Mouse (Mus musculus): Measurements from ENCODE around the gene Ptprd.

Gene Ptprd

GRCm38 (mm10) chr4:77259972-77260290 is 951.8 kb downstream of the Ptprd start:
- ATAC-seq (ENCODE audit: insufficient number of reproducible peaks, low FRiP score, low TSS enrichment): no peak

DNA sequence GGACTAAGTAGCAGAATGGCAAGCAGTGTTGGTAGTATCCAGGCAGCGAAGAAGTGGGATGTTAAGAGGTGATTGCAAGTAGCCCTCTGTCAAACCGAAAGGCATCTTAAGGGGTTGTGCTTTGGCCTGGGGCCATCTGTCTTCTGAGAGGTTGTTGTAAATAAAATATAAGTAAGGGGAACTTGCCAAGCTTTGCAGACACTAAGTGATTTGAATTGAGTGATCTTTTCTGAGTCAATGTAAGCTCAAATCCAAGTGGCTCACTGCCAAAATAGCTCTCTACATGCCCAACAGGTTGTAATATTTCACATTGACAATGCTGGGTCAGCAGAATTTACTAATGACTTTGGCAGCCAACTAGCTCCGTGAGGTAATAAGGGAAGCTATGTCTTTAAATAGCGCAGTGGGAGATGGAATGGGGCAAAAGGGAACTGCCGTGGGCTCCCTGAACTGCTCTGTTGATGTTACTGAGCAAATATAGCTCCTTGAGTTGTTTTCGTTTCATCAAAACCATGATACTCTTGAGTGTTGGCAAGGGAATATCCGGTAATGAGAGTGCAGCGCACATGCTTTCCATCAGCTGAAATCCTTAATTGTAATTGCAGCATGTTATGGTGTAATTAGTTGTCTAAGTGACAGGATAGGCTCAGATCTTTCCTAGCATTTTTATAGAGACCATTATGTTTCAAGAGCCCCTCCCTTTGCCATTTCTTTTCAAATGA is 952.4 kb downstream of the Ptprd start:
- ATAC-seq (ENCODE audit: insufficient number of reproducible peaks, low FRiP score, low TSS enrichment): no peak

GRCm38 (mm10) chr4:77251188-77251587 is 960.6 kb downstream of the Ptprd start:
- no peak for ATAC-seq (ENCODE audit: insufficient number of reproducible peaks, low FRiP score, low TSS enrichment)

DNA sequence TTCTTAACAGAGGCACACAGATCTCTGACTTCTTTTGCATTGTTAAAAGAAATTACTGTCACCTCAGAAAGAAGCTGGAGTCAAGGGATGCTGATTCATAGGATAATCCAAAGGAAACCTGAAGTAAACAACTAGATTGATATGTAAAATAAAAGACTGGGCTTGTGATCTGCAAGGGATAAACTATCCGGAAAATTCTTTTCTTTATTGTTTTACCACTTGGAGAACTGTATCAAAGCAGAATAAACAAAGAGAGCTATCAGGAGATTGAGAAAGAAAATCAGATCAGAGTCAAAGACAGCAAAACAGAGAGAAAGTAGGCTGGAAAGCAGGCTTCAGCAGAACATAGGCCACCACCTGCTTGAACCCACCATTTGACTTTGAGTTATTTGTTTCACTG is 962.0 kb downstream of the Ptprd start:
- no peak for ATAC-seq (ENCODE audit: insufficient number of reproducible peaks, low FRiP score, low TSS enrichment)

- no peak for ATAC-seq (ENCODE audit: insufficient number of reproducible peaks, low FRiP score, low TSS enrichment)
Measured at GRCm38 (mm10) chr4:77248918-77249317, 962.8 kb downstream of the Ptprd start.

GRCm38 (mm10) chr4:77241852-77242455 is 969.8 kb downstream of the Ptprd start:
- no peak for ATAC-seq (ENCODE audit: insufficient number of reproducible peaks, low FRiP score, low TSS enrichment)

DNA sequence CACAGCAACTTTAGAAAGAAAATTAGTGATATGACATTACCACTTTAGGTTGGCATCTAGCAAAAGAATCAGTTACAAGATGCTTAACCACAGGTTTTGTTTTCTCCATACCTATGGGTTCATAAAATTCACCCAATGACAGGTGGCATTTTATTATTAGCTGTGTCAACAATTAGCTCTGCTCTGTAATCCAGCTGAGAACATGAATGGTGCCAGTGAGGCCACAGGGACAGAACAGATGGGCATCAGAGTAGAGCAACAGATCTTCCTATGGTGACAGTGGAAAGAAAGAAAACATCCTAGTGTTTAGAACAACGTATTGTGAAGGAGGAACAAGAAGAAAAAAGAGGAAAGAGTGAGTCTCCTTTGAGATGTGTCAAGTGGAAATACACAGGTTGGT is 973.6 kb downstream of the Ptprd start:
- ATAC-seq (ENCODE audit: insufficient number of reproducible peaks, low FRiP score, low TSS enrichment): peak; percentile 86

GRCm38 (mm10) chr4:77233243-77233642 is 978.5 kb downstream of the Ptprd start:
- ATAC-seq (ENCODE audit: insufficient number of reproducible peaks, low FRiP score, low TSS enrichment): no peak

GRCm38 (mm10) chr4:77168866-77169265 is 1042.9 kb downstream of the Ptprd start:
- no peak for ATAC-seq (ENCODE audit: insufficient number of reproducible peaks, low FRiP score, low TSS enrichment)

- ATAC-seq (ENCODE audit: insufficient number of reproducible peaks, low FRiP score, low TSS enrichment): no peak
Measured at GRCm38 (mm10) chr4:77157601-77158000, 1054.2 kb downstream of the Ptprd start.

DNA sequence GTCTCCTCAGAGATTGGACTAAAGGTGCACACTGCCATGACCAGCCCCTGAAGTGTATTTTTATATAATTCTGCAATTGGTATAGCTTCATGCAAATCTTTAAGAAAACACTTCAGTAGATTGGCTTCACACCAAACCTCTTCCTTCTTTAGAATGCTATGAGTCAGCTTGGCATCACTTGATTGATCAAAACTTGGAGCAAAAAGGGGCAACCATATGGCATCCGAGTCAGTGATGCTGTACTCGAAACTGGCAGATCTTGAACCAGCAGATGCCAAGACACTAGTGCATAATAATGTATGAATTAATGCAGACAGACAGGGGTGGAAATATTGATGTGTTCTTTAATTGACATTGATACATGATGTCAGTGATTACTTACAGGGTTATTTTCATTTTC is 1056.2 kb downstream of the Ptprd start:
- peak; percentile 86 for ATAC-seq (ENCODE audit: insufficient number of reproducible peaks, low FRiP score, low TSS enrichment)

- ATAC-seq (ENCODE audit: insufficient number of reproducible peaks, low FRiP score, low TSS enrichment): no peak
Measured at GRCm38 (mm10) chr4:77155037-77155436, 1056.7 kb downstream of the Ptprd start.

DNA sequence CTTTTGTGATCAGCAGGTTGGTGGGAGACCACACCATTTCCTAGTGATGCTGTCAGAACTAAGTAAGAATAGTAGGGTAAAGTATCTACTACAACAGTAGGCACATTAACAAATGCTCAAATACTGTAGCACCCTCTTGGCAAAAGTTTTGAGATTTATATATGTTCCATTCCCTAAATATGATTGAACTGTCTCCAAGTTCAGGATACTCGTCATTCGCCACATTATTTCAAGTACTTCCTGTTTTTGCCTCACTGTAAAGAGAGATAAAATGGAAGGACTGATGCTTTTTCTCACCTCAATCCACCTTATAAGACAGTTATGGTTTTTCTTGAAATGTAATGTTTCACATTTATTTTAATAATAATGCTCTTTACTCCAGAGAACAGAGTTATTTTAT is 1086.9 kb downstream of the Ptprd start:
- ATAC-seq (ENCODE audit: insufficient number of reproducible peaks, low FRiP score, low TSS enrichment): no peak

- ATAC-seq (ENCODE audit: insufficient number of reproducible peaks, low FRiP score, low TSS enrichment): no peak
Measured at GRCm38 (mm10) chr4:77110894-77111293, 1100.9 kb downstream of the Ptprd start.

DNA sequence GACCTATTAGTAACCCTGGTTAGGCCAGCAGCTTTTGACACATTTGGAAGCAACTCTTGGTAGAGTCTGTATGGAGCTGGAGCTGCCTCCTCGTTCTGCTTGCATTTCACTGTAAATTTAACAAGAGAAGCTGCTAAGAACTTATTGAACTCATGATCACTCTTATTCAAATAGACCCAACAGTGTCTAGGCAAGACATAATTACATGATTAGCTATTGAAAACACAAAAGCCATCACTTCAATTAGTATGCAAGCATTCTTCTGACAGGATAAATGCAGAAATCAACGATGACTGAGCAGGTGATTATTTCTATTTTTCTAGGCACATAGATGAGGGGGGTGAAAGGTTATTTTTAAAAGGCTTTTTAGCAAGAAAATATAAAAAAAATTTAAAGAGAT is 1104.5 kb downstream of the Ptprd start:
- ATAC-seq (ENCODE audit: insufficient number of reproducible peaks, low FRiP score, low TSS enrichment): no peak

DNA sequence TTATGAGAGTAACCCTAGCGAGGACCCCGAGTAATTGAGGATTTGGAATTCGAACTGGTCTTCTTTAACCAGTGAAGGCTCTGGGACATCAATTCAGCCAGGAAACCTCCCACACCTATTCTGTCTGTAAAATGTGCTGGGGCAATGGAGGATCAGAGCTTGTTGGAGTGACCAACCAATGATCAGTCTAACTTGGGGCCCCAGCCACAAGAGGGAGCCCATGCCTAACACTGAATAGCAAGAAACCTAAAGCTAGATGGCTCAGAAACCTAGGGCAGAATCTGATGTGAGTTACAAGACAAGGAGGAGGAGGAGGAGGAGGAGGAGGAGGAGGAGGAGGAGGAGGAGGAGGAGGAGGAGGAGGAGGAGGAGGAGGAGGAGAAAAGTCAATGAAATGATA is 1128.6 kb downstream of the Ptprd start:
- peak; percentile 76 for ATAC-seq (ENCODE audit: insufficient number of reproducible peaks, low FRiP score, low TSS enrichment)

GRCm38 (mm10) chr4:77077607-77078006 is 1134.2 kb downstream of the Ptprd start:
- ATAC-seq (ENCODE audit: insufficient number of reproducible peaks, low FRiP score, low TSS enrichment): no peak

DNA sequence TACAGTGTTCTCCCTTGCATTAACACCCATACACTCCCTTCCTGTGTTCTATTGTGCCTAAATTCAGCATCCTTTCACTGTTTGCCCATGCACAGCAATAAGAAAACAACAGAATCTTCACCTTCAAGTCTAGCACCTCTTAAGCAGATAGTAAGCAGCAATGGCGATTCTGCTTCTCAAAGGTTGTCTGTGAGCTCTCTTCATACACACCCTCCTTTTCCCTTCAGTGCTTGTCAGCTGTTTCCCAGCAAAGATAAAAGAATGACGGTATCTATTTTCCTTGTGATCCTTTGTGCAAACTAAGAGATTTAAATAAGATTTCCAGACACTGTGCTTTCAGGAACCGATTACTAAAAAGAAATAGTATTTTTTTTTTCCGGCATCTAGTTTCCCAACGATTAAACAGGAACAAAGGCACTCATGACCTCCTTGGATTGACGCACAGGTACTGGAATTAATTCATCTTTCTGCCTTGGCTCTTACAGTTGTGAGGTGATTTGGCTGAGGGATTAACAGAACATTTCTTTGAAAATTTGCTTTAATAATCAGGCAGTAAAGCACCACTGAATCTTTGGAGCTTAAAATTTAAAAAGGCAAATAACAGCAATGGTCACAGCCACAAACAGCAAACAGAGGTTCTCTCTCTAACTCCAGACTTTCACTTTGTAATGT is 1161.1 kb downstream of the Ptprd start:
- no peak for ATAC-seq (ENCODE audit: insufficient number of reproducible peaks, low FRiP score, low TSS enrichment)

DNA sequence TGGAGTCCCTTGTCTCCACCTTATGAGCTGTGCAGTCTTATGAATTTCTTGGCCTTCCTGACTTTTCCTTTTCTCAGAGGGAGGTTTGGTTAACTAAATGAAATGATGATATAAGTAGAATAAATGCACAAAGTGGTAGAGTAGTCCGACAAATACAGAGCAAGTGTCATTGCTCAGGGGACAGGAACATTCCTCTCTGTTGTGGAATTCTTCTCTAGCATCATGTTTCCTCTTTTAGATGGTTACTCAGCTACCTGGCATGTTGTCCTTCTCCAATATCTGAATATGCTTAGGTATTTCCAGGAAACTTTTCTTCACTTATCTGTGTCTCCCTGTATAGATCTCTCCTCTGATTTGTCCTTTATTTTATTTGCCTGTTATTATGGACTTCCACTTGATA is 1207.3 kb downstream of the Ptprd start:
- no peak for ATAC-seq (ENCODE audit: insufficient number of reproducible peaks, low FRiP score, low TSS enrichment)

- no peak for ATAC-seq (ENCODE audit: insufficient number of reproducible peaks, low FRiP score, low TSS enrichment)
Measured at GRCm38 (mm10) chr4:76996172-76996571, 1215.6 kb downstream of the Ptprd start.

- no peak for ATAC-seq (ENCODE audit: insufficient number of reproducible peaks, low FRiP score, low TSS enrichment)
Measured at GRCm38 (mm10) chr4:76989961-76990360, 1221.8 kb downstream of the Ptprd start.

All from cerebellum, adult (tissue).